Mouse (Mus musculus) lung, postnatal 0 days (tissue): ENCODE measurements at regions not wholly inside any gene's neighbourhood (a gene's known extent, or its start where the extent isn't known, plus 50 kb on each side); places are given as distances from the start of the nearest gene placed in this dataset.

Experiments used
- CTCF ChIP-seq: IDR thresholded peaks from 2 replicates; pipeline ENCODE4 v1.5.1; 2016; ENCODE audit warnings: antibody characterized with exemption, mild to moderate bottlenecking
- EP300 ChIP-seq: IDR thresholded peaks from 2 replicates; pipeline ENCODE4 v1.6.1; 2016; ENCODE audit warnings: antibody characterized with exemption, mild to moderate bottlenecking, control low read depth

DNA sequence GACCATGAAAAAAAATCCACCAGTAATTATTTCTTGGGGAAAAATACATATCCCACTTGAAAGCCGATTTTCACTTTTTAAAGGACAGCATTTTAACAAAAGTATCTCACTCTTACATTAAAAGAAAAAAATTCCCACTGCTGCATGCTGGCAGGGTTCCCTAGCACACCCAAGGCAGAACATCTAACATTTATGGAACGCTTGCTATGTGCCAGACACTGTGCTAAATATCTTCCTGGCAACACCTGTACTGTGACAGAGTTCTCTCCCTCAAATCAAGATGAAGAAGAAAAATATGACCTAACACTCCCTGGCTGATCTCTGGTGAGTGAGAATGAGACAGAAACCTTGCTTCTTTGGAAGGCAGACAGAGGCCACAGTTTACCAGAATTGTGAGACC is 167.1 kb upstream of the Actbl2 start:
- TF ChIP-seq CTCF (no peak), EP300 (no peak)
